Mouse (Mus musculus) midbrain, embryonic 13.5 days (tissue): ENCODE measurements at regions not wholly inside any gene's neighbourhood (a gene's known extent, or its start where the extent isn't known, plus 50 kb on each side); places are given as distances from the start of the nearest gene placed in this dataset.

Source experiments
- ATAC-seq: fragments of 200-750 bp; cut with Nextera tagmentation; 2 replicates; pipeline ENCODE4 v1.8.0; 2017; ENCODE audit warnings: mild to moderate bottlenecking, moderate TSS enrichment, moderate library complexity
- H3K27ac ChIP-seq: fragments of 300-500 bp; sonication (generic); 2 replicates; pipeline ENCODE4 v1.5.1; 2015; ENCODE audit warnings: inconsistent platforms, mild to moderate bottlenecking, moderate library complexity
- H3K27me3 ChIP-seq: fragments of 300-500 bp; sonication (generic); 2 replicates; pipeline ENCODE4 v1.6.1; 2015; ENCODE audit warnings: mild to moderate bottlenecking, inconsistent platforms
- H3K36me3 ChIP-seq: fragments of 300-500 bp; sonication (generic); 2 replicates; pipeline ENCODE4 v1.6.1; 2015; ENCODE audit warnings: mild to moderate bottlenecking, inconsistent platforms
- H3K4me1 ChIP-seq: fragments of 300-500 bp; sonication (generic); replicated peaks from 2 replicates; pipeline ENCODE4 v1.6.1; 2015; ENCODE audit warnings: inconsistent platforms
- H3K4me2 ChIP-seq: fragments of 300-500 bp; sonication (generic); replicated peaks from 2 replicates; pipeline ENCODE4 v1.6.1; 2015; ENCODE audit warnings: moderate library complexity, mild to moderate bottlenecking, inconsistent platforms
- H3K4me3 ChIP-seq: fragments of 300-500 bp; sonication (generic); replicated peaks from 2 replicates; pipeline ENCODE4 v1.5.1; 2015; ENCODE audit warnings: mild to moderate bottlenecking, inconsistent platforms
- H3K9ac ChIP-seq: fragments of 300-500 bp; sonication (generic); replicated peaks from 2 replicates; pipeline ENCODE4 v1.6.1; 2015; ENCODE audit warnings: mild to moderate bottlenecking, inconsistent platforms
- H3K9me3 ChIP-seq: fragments of 300-500 bp; sonication (generic); 2 replicates; pipeline ENCODE4 v1.6.1; 2016; ENCODE audit warnings: mild to moderate bottlenecking, inconsistent platforms
- WGBS: fragments of 180-500 bp; shearing (Covaris S2); methylation state at CpG from one replicate; pipeline ENCODE4 v1.1.7; 2015; 5-methylcytosine and 5-hydroxymethylcytosine counted together

GRCm38 (mm10) chr13:43976676-43977075 is 192.1 kb downstream of the Cd83 start:
- Histone ChIP-seq H3K9ac (no peak overlapping the region), H3K27me3 (no peaks in the 10 kb centered on the region), H3K4me2 (no peak overlapping the region), H3K4me3 (no peak overlapping the region), H3K36me3 (no peaks in the 10 kb centered on the region), H3K9me3 (no peaks in the 10 kb centered on the region), H3K4me1 (no peaks in the 10 kb centered on the region; the same call in 1 of the 2 replicates), H3K27ac (no peak overlapping the region)
- no peak for ATAC-seq
- WGBS, result 27% methylated on average over 7 of the region's 7 CpGs

- Histone ChIP-seq H3K4me3 (no peak overlapping the region), H3K4me1 (peaks cover 26% of the 10 kb centered on the region), H3K27ac (no peak overlapping the region; the same call in 1 of the 2 replicates), H3K4me2 (no peak overlapping the region), H3K9ac (no peak overlapping the region), H3K27me3 (no peaks in the 10 kb centered on the region), H3K36me3 (no peaks in the 10 kb centered on the region), H3K9me3 (0 out of 2 replicates have a peak, but pooled peaks cover 2% of the 10 kb centered on the region)
- WGBS, result 13% methylated on average over 6 of the region's 6 CpGs
- no peak for ATAC-seq
These were observed 202.8 kb downstream of the Cd83 start for GRCm38 (mm10) chr13:43987338-43987737.

DNA sequence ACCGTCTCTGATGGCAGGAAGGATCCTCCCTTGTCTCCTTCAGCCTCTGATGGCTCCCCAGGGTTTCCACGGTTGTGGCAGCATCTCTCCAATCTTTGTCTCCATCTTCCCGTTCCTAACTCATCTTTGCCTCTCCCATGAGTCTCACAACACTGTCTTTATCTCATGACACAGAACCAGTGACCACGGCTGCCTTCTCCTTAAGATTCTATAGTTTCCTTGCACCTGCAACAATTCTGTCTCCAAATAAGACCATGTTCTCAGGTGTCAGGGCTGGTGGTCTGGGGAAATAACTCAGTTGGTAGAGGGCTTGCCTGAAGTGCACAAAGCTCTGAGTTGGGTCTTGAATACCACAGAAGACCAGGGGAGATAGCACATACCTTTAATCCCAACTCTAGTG is 203.8 kb downstream of the Cd83 start:
- H3K4me3 ChIP-seq, result no peak overlapping the region
- H3K4me2 ChIP-seq, result no peak overlapping the region
- H3K36me3 ChIP-seq, result no peaks in the 10 kb centered on the region
- H3K4me1 ChIP-seq, result peaks cover 26% of the 10 kb centered on the region
- ATAC-seq, result no peak
- 93% methylated on average over 4 of the region's 4 CpGs for WGBS
- no peak overlapping the region for H3K27ac ChIP-seq
- H3K27me3 ChIP-seq, result no peaks in the 10 kb centered on the region
- H3K9ac ChIP-seq, result no peak overlapping the region
- H3K9me3 ChIP-seq, result no peaks in the 10 kb centered on the region

DNA sequence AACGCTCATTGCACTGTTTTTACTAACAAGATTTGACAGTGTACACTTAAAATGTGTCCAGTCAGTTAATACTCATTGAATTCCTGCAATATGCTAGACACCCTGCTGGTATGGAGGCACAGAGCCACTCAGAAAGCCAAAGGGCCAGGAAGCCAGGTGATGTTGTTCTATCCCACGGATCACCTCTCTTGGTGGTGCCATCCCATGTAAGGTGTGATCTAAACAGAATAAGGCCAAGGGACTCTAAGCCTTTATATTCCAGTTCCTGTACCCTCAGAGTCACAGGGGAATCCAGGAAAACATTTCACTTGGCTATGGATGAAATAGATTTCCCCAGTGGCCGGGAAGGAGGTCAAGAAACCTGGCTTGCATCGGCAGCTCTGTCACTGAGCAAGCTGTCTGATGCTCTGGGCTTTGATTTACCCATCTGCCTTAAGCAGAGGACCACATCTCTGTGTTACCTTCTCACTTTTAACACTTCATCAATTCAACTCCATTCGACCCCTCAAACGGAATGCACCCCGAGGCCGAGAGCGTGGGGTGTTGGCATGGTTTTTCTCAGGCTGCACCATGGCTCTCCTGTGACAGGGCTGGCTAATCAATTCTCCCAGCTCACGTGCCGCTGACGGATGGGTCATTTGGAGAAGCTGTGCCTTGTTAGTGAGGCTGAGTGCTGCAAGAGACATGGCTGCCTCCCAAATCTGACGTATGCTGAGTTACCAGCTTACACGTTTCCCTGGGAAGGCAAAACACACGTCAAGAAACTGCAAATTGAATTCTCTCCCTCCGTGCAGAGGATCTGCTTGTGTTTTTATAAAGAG is 205.9 kb downstream of the Cd83 start:
- Histone ChIP-seq H3K4me1 (peaks cover 26% of the 10 kb centered on the region), H3K27ac (peak overlapping the region; percentile 41; the same call in 1 of the 2 replicates), H3K4me3 (no peak overlapping the region), H3K4me2 (no peak overlapping the region), H3K9me3 (no peaks in the 10 kb centered on the region), H3K27me3 (peaks cover 8% of the 10 kb centered on the region; the same call in 1 of the 2 replicates), H3K9ac (no peak overlapping the region), H3K36me3 (no peaks in the 10 kb centered on the region)
- 63% methylated on average over 16 of the region's 16 CpGs for WGBS
- no peak for ATAC-seq

GRCm38 (mm10) chr13:43991774-43992173 is 207.2 kb downstream of the Cd83 start:
- H3K4me1 ChIP-seq, result peaks cover 26% of the 10 kb centered on the region
- no peaks in the 10 kb centered on the region for H3K9me3 ChIP-seq
- 41% methylated on average over 5 of the region's 5 CpGs for whole genome bisulfite sequencing
- H3K27me3 ChIP-seq, result peaks cover 10% of the 10 kb centered on the region; the same call in 1 of the 2 replicates
- H3K4me3 ChIP-seq, result no peak overlapping the region
- ATAC-seq, result no peak
- H3K9ac ChIP-seq, result no peak overlapping the region
- no peak overlapping the region for H3K4me2 ChIP-seq
- no peak overlapping the region for H3K27ac ChIP-seq
- H3K36me3 ChIP-seq, result no peaks in the 10 kb centered on the region

GRCm38 (mm10) chr13:43992968-43993367 is 208.4 kb downstream of the Cd83 start:
- Histone ChIP-seq H3K9ac (no peak overlapping the region), H3K36me3 (no peaks in the 10 kb centered on the region), H3K4me2 (no peak overlapping the region), H3K4me3 (no peak overlapping the region), H3K27me3 (peaks cover 10% of the 10 kb centered on the region; the same call in 1 of the 2 replicates), H3K27ac (no peak overlapping the region), H3K4me1 (peaks cover 19% of the 10 kb centered on the region), H3K9me3 (no peaks in the 10 kb centered on the region)
- no peak for ATAC-seq

- H3K27me3 ChIP-seq, result peaks cover 10% of the 10 kb centered on the region; the same call in 1 of the 2 replicates
- no peak overlapping the region for H3K9ac ChIP-seq
- no peak overlapping the region for H3K27ac ChIP-seq
- 85% methylated on average over 4 of the region's 4 CpGs for WGBS
- no peak overlapping the region for H3K4me2 ChIP-seq
- H3K4me1 ChIP-seq, result peaks cover 19% of the 10 kb centered on the region
- H3K36me3 ChIP-seq, result no peaks in the 10 kb centered on the region
- no peak overlapping the region for H3K4me3 ChIP-seq
- no peak for ATAC-seq
- no peaks in the 10 kb centered on the region for H3K9me3 ChIP-seq
These were observed 209.8 kb downstream of the Cd83 start for GRCm38 (mm10) chr13:43994361-43994760.

- no peak overlapping the region for H3K4me2 ChIP-seq
- H3K9me3 ChIP-seq, result no peaks in the 10 kb centered on the region
- H3K36me3 ChIP-seq, result no peaks in the 10 kb centered on the region
- peaks cover 14% of the 10 kb centered on the region for H3K4me1 ChIP-seq
- peaks cover 10% of the 10 kb centered on the region; the same call in 1 of the 2 replicates for H3K27me3 ChIP-seq
- H3K9ac ChIP-seq, result no peak overlapping the region
- ATAC-seq, result no peak
- no peak overlapping the region for H3K4me3 ChIP-seq
- 71% methylated on average over 3 of the region's 3 CpGs for WGBS
- H3K27ac ChIP-seq, result no peak overlapping the region
These were observed 211.0 kb downstream of the Cd83 start for GRCm38 (mm10) chr13:43995623-43996022.

DNA sequence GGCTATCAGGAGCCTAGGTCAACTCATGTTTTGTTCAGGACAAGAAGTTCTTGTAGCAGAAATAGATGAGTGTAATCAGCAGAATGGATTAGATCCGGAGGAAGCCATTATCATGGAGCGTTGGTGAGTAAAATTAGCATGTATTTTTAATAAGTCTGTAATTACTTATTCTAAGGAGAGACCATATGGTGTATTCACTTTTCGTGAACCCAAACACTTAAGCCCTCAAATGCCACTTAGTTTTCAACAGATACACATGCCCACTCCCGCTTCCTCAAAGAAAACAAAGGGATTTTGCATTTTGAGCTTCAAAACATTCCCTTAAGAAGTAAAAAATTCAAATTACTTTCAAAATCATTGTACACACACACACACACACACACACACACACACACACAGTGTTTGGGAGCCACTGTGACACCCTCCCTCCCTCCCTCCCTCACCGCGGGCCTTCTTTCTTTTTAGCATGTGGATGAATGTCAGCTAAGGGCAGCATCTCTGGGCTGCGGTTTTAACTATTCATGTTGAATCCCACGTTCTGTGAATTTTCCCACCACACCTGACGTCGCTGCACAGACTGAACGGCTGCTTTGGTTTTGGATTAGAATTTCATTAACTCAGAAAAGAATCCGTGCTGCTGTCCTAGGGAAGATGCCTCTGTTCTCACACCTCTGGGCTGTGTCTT is 217.4 kb downstream of the Cd83 start:
- no peak overlapping the region for H3K4me2 ChIP-seq
- no peak overlapping the region for H3K4me3 ChIP-seq
- H3K27ac ChIP-seq, result 0 out of 2 replicates have a peak overlapping the region, but pooled peaks have one; percentile 9
- H3K36me3 ChIP-seq, result no peaks in the 10 kb centered on the region
- H3K27me3 ChIP-seq, result 0 out of 2 replicates have a peak, but pooled peaks cover 8% of the 10 kb centered on the region
- peaks cover 4% of the 10 kb centered on the region; the same call in 1 of the 2 replicates for H3K9me3 ChIP-seq
- peaks cover 14% of the 10 kb centered on the region for H3K4me1 ChIP-seq
- H3K9ac ChIP-seq, result no peak overlapping the region
- 45% methylated on average over 12 of the region's 12 CpGs for WGBS
- ATAC-seq, result no peak

DNA sequence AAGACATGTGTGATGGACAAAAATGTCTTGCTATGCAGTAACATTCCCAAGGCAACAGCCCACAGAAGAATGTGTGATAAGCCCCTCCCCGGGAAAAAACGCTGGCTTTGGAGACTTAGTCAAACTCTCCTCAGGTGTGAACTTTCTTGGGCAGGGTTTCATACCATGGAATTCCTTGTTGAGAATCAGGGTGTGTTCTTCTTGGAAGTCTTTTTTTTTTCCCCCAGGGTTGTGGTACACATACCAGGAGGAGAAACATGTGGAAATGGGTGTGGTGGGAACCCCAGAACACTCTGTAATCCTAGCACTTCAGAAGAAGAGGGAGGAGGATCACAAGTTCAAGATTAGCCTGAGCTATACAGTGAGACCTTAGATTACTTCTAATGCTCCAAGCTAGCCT is 228.3 kb downstream of the Cd83 start:
- H3K9ac ChIP-seq, result no peak overlapping the region
- H3K9me3 ChIP-seq, result no peaks in the 10 kb centered on the region
- WGBS, result 81% methylated on average over 2 of the region's 2 CpGs
- no peak overlapping the region for H3K4me2 ChIP-seq
- no peak overlapping the region for H3K4me3 ChIP-seq
- H3K27ac ChIP-seq, result no peak overlapping the region
- H3K27me3 ChIP-seq, result peaks cover 87% of the 10 kb centered on the region
- no peak for ATAC-seq
- peaks cover 9% of the 10 kb centered on the region for H3K4me1 ChIP-seq
- no peaks in the 10 kb centered on the region for H3K36me3 ChIP-seq

DNA sequence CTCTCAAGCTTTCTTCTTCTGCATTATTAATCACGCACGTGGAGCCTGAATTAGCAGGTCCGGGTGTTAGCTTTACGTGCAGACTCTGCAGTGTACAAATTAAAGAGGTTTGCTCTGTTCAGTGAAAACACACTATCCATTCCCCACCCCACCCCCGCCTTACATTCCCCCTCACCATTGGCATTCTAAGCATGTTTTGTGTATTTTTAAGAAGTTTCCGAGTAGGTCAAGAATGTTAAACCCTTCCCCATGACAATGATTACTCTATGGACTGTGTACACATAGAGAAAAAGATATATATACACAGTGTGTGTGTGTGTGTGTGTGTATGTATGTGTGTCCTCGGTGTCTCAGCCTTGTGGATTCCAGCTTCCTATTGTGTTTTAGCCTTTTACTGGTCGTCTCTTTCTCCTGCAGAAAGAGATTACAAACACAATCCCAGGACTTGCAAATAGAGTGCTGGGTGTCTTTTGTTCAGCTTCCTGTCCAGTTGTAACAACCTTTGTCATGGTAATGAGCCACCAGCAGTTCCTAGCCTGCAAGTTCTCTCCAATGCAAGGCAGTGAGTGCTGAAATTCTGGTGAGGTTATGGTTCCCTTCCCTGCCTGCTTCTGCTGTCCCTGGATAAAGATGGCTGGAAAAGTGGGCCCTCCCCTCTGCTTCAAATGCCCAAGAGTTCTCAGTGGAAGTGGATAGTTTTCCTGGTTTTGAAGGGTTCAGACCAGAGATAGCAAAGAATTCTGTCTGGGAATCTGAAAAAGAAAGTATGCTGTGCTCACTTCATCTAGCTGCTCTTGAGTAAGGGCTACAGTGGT is 234.1 kb downstream of the Cd83 start:
- H3K4me1 ChIP-seq, result peaks cover 38% of the 10 kb centered on the region
- H3K4me3 ChIP-seq, result no peak overlapping the region; the same call in 1 of the 2 replicates

GRCm38 (mm10) chr13:44019304-44019583 is 234.7 kb downstream of the Cd83 start:
- Histone ChIP-seq H3K27ac (peak overlapping the region; percentile 48; the same call in 1 of the 2 replicates), H3K36me3 (no peaks in the 10 kb centered on the region), H3K27me3 (peaks cover 83% of the 10 kb centered on the region)

More for the DNA sequence above, 234.1 kb downstream of the Cd83 start:
- H3K27ac ChIP-seq, result peak overlapping the region; percentile 48
- peak overlapping the region; percentile 33 for H3K4me2 ChIP-seq
- peak; percentile 62 for ATAC-seq
- H3K36me3 ChIP-seq, result no peaks in the 10 kb centered on the region
- 2% methylated on average over 8 of the region's 8 CpGs for WGBS
- peaks cover 81% of the 10 kb centered on the region for H3K27me3 ChIP-seq
- H3K9me3 ChIP-seq, result no peaks in the 10 kb centered on the region
- H3K9ac ChIP-seq, result 0 out of 2 replicates have a peak overlapping the region, but pooled peaks have one; percentile 6

More at GRCm38 (mm10) chr13:44019304-44019583, 234.7 kb downstream of the Cd83 start:
- H3K4me1 ChIP-seq, result peaks cover 38% of the 10 kb centered on the region
- peak overlapping the region; percentile 33; the same call in 1 of the 2 replicates for H3K4me2 ChIP-seq
- peak; percentile 53; the same call in 1 of the 2 replicates for ATAC-seq
- H3K4me3 ChIP-seq, result no peak overlapping the region
- H3K9me3 ChIP-seq, result no peaks in the 10 kb centered on the region
- H3K9ac ChIP-seq, result no peak overlapping the region
